Mouse (Mus musculus) liver, adult 2 months (tissue): ENCODE data around the gene Olfr266.

Experiments
- CTCF ChIP-seq: fragments of 200-500 bp; IDR thresholded peaks from 2 replicates; pipeline ENCODE4 v1.5.1; 2011; ENCODE audit warnings: low read depth, low read length, control low read depth
- POLR2A ChIP-seq: fragments of 200-500 bp; IDR thresholded peaks from 2 replicates; pipeline ENCODE4 v1.6.1; 2011; ENCODE audit warnings: low read length, control low read depth; ENCODE audit not compliant: insufficient read depth; ENCODE audit errors: extremely low read depth

DNA sequence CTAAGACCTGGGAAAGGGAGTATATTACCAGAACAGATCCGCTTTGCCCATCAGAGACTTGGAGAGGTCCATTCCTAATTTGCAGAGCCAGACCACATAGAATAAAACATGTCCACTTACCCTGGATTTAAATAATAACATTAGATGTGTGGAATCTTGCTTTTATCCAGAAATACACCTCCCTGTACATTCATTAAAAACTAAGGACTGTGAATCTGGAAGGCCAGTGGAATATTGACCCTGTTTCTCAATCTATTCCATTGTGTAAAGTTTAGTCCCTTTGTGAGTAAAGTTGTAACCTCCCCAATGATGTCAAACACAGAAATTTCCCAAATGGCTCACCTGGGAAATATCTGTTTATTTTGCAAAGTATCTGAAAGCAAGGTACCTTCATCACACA lies at the start of gene Olfr266:
- TF ChIP-seq CTCF = no peak
- no peak for TF ChIP-seq POLR2A
